Mouse (Mus musculus) erythroblast, adult 5-6 weeks (primary cell): ENCODE measurements around the gene Dcst2. TPM values are rescaled to one million over a fixed set of nuclear protein-coding genes. Genes with fewer than 3 reads are reported as not detected.

Experiments used
- ATAC-seq: replicated peaks from 2 replicates; pipeline ENCODE4 v1.8.0; 2016; ENCODE audit warnings: moderate number of reproducible peaks, mild to moderate bottlenecking, moderate TSS enrichment, inconsistent platforms; ENCODE audit not compliant: poor library complexity, low FRiP score, severe bottlenecking
- total RNA-seq, 2 experiments: library from RNA; stranded (forward) in 1 of 2; stranded (reverse) in 1 of 2; fragments of 150-400 nt in 1 of 2; fragments of 200-764, 138-1000 nt in 1 of 2; gene quantifications; 2 replicates each; pipeline versions ENCODE4 v1.2.3 to v1.2.4; 2015 to 2017; ENCODE audit warnings: low replicate concordance in 2 of 2

The Dcst2 gene
- total RNA-seq, 2 experiments from 2014 or later, result not detected

DNA sequence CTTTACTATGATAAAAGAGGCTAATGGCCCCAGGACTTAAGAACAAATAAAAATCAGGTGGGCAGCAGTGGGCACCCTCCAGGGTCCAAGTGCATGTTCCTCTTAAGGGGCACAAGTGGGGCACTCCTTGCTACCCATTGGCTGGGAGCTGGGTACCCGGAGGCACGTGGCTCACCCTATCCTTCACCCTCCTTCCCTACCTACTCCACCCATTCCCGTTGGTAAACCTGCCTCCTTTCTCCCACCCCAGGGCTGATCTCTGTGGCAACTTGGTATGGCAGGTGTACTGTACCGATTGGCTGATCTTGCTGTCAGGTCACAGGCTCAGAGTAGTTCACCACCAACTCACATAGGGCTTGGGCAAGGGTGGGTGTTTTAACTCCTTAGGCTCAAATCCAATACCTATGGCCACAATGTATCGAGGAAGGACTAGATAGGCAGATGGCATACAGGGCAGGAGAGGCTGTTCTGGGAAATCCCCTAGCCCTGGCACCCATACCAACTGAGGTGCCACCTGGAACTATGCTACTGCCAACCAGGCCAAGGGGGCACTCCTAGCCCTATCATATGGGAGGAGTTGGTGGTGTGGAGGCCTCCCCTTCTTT, 22.0 kb downstream of the Dcst2 start:
- ATAC-seq, result no peak

DNA sequence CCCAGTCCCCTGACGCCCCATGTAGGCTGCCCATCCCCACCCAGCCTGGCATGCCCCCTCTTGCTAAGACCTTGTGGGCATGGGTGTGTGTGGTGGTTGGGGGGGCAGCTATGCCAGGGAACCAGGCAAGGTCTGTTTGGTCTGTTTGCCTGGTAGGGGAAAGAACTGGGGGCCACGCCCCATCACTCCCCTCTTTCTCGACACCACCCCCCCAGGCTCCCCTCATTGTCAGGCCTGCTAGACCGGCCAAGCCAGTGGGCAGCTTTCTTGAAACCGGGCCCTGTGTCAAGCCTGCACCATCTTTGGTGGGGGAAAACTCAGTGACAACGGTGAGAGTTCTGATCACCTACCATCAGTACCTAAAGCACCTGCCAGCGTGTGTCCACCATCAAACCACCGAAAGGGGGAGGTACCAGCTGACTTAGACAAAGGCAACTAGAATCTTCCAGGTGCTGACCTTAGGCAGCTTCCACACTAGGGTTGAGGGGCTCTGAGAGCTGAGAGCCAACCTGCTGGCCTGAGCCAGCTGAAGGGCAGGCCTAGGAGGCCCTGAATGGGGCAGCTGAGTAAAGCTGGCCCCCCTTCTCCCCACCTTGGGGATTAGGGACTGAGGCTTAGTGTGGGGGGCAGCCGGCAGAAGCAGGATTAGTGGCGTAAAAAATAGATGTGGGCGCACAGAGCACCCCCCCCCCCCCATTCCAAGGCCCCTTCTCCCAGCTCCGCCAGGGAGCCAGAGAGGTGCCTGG, 22.7 kb downstream of the Dcst2 start:
- ATAC-seq, result no peak

DNA sequence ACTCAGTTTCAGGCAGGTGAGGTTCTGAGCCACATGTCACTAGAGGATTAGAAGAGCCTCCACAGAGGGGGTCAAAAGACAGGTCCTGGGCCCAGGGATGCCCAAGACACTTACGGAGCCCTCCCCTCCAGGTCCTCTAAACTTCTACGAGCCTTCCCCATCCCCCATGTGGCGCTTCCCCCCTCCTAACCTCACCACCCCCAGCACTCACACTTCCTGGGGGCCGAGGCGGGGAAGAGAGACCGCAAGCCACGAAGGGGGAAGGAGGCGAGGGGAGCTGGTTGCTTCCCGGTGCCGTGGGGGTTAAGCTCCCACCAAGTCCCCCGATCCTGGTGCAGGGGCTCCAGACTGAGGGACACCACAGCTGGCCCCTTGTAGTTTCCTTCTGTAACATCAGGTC, 23.7 kb downstream of the Dcst2 start:
- ATAC-seq, result no peak

DNA sequence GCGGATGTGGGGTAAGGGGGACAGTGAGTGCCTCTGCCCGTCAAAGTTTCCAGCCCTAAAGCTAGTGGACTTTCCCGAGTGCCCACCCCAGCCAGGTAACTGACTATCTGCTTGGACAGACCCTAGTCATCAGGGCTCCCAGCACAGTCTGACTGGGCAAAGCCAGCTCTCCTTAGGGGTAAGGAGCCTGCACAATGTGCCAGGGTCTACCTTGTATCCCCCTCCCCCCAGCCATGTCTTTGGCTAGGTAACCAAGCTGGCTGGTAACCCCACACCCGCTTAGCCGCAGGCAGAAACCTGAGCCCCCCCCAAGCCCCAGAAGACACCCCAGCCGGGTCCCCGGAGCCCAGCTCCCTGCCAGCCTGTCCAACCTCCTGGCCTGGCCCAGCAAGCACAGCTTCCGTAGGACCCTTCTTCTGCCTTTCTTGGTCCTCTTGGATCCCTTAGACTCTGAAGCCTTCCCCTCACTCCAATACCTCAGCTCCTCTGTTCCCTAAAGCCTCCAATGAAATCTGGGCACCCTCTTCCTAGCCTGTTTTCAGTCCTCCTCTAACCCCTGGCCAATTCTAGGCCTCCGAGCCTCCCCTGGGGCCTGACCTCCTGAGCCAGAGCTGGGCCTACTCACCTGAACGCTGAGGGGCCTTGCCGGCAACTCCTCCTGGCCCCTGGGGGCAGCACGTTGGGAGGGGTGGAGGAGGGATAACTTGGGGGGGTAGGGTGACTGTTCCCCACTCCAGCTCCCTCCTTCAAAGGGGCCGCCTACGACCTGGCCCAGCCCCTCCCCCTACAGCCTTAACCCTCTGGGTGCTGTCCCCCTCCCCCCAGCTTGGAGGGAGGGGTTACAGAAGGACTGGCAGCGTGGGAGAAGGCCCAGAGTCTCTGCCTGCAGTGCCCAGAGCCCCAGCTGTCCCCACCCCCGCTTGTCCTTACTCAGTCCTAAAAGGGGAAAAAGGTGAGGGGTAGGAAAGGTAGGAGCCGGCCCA, 25.0 kb downstream of the Dcst2 start:
- no peak for ATAC-seq

DNA sequence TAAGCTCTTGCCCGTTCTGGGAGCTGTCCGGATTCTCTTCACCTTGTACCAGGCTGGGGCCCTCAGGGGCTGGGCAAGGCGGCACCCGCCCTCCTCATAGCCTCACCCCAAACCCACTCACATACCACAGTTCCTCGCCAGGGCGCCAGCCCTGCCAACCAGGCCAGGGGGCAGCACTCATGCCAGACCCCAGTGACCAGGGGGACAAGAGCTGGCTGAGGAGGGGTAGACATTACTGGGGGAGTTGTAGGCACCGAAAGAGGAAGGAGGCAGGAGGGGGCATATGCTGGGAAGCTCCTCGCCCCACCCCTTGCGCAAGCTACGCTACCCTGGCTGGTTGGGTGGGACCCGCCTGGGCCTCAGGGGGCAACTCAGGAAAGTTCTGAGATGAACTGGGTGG, 25.9 kb downstream of the Dcst2 start:
- no peak for ATAC-seq

DNA sequence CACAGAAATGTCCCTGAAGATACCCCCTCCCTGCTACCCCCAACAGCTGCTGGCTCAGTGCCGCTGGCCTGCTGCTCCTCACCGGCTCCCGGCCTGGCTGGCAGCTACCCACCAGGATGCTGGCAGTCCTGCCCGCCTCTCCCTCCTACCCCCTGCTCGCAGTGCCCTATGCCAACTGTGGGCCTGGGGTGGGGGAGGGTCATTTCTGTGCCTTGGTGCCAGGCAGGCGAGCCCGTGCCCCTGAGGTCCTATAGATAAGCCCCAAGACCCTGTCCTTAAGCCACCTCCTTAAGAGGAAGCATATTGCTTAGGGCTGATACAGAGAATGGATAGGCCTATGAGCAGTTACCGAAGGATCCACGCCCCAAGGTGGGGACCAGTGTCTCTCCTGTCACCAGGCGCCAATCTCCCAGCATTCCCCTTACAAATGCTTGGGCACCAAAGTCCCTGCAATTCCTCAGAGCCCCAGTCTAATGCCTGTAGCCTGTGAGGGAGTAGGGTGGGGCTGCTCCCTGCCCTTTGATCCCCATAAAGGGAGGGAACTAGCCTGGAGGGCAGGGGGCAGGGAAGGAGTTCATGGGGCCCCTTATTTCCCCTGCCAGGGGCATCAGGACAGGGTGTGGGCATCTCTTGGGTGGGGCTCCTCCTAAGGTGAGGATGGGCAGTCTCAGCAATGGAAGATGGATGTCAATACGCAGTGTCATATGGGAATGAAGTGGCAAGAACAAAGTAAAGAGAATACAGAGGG, 26.5 kb downstream of the Dcst2 start:
- no peak for ATAC-seq

DNA sequence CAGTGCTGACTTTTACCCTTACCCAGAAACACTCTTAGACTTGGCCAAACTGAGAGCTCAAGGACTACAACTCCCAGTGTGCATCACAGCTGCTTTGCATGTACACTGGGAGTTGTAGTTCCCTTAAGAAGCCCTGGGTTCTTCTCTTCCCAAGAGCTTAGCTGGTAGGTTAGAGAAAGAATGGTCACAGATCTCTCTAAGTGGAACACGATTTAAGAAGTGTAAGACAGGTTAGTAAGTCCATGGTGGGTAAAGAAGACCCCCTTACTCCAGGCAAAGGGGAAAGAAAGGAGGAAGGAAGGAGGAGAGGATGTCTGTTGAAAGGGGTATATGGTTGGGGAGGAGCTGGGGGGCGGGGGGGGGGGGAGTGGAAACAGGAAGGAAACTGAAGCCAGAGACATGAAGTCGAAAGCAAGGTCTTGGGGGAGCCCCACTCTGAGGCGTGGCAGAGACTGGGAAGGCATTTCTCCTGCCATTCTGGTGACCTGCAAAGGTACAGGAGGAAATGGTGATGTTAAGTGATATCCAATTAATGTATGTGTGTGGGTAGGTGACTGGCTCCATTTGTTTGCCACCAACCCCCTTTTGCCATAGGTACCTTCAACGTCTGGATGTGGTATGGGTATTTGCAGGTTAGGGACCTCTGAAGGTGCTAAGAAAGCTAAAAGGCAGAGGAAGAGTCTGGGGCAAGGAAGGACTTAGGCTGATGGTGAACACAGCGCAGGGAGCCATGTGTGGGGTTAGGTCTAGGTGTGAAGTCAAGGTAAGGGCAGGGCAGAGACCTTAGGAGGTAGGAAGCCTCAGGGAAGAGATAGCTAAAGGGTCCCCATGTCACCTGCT, 27.3 kb downstream of the Dcst2 start:
- no peak for ATAC-seq

DNA sequence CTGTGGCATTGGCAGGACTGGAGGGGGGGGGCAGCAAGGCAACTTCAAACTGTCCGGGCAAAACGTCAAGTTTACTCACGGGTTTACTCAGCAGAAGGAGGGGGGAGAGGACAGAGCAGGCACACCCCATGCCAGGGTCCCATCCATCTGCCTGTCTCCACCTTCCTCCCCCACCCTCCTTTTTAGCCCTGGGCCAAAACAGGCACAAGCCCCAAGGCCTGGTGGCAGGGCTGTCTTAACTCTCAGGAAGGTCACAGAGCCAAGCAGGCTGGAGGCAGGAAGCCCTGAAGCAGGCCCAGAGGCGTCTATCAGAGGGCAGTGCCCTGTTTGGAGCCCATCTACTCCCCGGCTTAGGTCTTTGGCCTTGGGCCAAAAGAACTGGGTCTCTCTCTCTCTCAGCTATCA, 28.3 kb downstream of the Dcst2 start:
- no peak for ATAC-seq

DNA sequence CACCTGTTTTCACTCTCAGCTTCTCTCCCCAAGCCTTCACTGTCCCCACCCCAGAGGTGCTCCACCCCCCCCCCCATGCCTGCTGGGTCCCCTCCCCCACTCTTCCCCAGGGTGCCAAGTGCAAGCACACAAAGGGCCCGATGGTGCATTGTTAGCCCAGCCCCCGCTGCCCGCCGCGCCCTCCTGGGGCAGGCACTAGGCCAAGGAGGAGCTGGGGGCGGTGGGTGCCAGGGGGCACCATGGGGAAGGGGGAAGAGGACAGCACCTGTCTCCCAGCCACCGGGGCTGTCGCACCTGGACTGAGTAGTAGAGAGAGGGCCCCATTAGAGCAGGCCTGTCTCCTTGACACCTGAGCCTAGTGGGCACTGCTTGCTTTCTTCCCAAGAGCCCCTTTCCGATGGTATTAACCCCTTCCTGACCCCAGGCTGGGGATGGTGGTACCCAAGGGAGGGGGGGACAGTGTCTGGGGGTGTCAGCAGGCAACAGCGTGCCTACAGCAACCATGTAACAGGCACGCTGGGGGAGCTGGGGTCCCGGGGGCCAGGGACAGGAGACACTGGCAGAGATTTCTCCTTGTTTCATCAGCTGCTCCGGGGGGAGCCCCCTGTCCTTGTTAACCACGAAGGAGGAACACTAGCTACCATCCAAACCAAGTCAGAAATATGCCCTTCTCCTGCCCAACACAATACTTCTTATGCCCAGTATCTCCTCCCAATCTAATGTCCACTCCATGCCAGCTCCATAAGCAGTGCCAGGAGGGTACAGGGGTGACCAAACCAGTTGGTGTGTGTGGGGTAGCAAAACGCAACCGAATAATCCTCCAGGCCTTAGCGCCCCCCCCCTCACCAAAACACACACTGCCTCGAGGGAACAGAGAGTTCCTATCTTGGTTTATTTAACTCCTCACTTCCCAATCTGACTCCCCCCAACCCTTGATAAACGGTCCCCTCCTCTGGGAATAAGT, 29.2 kb downstream of the Dcst2 start:
- ATAC-seq, result no peak

DNA sequence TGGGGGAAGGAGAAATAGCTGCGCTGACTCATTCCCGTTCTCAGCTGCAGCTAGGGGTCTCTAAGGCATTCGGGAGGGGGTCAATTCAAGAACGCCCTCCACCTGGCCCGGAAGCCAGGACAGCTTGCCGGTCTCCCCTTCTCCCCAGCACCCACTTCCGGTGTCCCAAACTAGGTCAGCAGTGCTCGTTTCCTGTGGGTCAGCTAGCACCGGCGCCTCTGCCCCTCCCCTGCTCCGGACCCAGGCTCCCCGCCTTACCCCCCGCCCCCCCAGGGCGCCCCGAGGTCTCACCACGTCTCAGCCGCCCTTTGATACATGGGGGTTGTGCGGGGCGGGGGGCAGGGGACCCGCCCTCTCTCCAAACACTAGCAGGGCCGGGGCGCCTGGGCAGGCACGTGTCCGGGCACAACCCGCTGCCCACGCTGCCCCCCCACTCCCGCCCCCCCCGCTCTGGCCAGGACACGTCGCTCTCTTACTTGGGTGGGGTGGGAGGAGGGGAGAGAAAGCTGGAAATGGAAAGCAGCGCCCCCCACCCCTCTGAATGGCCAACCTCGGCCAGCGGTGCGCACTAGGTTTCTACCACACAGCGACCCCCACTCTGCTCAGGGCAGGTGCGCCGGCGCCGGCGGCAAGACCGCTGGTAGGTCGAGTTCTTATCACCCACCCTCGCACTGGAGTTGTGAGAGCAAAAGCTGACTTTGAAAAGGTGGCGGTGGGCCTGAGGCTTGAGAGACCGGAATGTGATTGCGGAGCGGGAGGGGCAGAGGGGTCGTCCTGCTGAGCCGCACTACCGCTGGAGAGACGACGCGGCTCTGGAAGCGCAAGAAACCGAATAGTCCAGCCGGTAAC, 30.1 kb downstream of the Dcst2 start:
- ATAC-seq, result no peak

DNA sequence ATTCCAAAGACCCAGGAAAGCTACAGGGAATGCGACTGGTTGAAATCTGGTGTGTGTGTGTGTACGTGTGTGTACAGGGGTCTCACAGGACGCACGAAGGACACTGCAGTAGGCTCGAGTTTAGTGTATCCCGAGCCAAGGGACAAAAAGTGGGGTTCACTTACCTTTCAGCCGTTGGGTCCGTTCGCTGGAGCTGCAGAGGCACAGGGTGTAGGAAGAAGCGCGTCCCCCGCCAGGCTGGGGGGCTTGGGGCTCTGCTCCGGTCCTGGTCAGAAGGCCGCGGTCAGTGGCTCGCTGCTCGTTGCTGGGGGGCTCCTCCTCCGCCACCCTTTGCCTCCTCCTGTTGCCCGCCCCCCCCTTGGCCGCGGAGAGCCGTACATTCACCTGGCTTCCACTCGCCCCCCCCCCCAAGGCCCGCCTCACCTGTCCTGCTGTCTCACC, 31.1 kb downstream of the Dcst2 start:
- no peak for ATAC-seq

DNA sequence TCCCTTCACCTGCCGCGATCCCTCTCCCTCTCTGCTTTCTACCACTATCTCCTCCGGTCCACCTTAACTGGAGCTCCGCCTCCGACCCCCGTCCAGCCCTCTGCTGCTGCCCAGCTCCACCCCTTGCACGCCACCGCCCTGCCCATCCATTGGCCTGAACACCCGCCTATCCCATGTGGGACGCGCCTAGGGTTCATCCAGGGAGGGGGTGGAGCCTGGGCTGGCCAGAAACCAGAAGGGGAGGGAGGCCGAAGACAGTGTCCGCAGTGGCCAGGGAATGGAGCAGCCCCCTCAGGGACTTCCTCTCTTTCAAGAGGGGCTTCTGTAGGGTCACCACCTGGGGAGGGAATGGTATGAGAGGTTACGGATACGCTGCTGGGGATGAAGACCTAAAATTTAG, 31.8 kb downstream of the Dcst2 start:
- peak; percentile 89 for ATAC-seq

DNA sequence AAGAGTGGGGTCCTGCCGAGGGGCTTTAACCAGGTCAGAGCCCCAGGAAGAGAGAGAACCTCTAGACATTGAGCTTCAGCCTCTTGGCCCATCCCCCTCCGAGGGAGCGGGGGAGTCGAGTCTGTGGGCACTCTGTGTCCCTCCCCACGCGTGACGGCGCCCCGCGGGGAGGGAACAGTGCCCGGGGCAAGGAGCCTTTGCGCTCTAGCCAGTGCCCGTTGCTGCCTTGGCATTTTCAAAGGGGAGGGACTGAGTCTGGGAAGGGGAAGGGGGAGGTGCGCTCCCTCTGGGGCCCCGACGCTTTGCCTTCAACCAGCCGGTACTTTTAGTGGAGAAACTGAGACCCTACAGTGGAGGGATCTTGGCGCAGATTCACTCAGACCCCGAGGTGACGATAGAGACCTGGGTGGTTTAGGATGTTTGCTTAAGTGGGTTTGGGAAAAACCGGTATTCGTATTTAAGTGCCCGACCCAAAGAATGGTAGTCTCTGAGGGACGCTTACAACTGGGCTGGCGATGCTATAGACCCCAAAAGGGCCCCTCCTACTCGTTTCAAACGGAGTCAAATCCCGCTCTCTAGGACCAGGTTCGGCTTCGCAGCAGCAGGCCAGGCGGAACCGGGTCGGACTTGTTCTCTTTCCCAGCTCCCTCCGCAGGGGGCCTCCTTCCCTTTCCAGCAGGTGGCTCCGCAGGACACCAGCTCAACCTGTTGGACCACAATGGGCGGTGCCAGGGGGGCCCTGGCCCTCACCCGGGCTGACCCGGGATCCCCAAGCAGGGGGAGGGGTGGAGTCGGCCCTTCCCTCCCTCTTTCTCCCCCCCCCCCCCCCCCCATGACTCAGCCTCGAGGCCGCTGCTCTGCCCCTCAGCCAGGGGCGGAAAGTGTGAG, 32.5 kb downstream of the Dcst2 start, which contains the start of gene Zbtb7b:
Zbtb7b (minus strand) TSS at position 771 of the 888 bp plus-strand sequence.
- ATAC-seq, result peak; percentile 56

DNA sequence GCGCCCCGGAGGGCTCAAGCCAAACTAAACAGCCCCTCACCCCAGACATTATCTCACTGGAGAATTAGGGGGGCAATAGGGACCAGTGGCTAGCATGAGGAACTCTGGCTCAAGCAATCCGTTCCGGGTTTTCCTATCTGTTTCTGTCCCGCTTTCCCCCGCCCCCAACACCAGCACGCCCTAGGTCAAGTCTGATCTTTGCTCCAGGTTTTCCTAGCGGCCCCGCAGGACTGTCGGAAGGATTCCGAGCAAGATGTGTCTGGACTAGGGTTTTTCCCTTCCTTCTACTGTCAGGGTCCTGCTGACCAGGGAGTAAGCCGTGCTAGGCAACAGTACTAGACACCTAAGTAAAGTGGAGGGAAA, 33.1 kb downstream of the Dcst2 start:
- ATAC-seq, result peak; percentile 34

DNA sequence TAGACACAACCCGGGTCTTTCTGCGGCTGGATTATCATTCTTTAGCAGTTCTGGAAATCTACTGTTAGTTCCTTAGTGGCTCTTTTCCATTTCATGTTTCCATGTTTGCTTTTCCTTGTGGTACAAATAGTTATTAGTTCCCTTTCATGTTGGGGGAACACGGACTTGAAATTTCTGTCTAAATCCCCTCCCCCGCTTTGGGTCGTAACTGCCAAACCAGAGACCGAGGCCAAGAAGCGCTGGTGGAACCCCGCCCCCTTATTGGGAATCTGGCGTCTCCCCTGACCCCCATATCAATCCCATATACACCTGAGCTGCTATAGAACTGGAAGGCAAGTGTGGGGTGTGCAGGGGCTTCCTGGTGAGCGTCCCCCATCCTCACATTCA, 33.6 kb downstream of the Dcst2 start:
- no peak for ATAC-seq
